Mouse (Mus musculus) myocyte (in vitro differentiated cells): ENCODE measurements around the gene Cyp4f16. TPM values are rescaled to one million over a fixed set of nuclear protein-coding genes. Genes with fewer than 3 reads are reported as not detected.
"Not testable (repeated sequence)": the region's sequence is repeated elsewhere in the genome, so short reads cannot be mapped to it uniquely, and the experiment has no call there.

Source experiments
- H3K27me3 ChIP-seq: one replicate; pipeline ENCODE4 v1.6.1; 2011; ENCODE audit not compliant: control insufficient read depth, insufficient read depth, insufficient read length
- H3K36me3 ChIP-seq: one replicate; pipeline ENCODE4 v1.6.1; 2011; ENCODE audit not compliant: control insufficient read depth, insufficient read depth
- H3K4me2 ChIP-seq: one replicate; pipeline ENCODE4 v1.6.1; 2011; ENCODE audit warnings: low read depth, control low read depth
- H3K4me3 ChIP-seq: one replicate; pipeline ENCODE4 v1.5.1; 2011; ENCODE audit warnings: mild to moderate bottlenecking, control low read depth, moderate library complexity
- H3K79me2 ChIP-seq: one replicate; pipeline ENCODE4 v1.6.1; 2011; ENCODE audit not compliant: control insufficient read depth, insufficient read depth
- H3ac ChIP-seq: one replicate; pipeline ENCODE4 v1.6.1; 2011; ENCODE audit not compliant: control insufficient read depth, insufficient read length
- CEBPB ChIP-seq: IDR thresholded peaks from 2 replicates; pipeline ENCODE4 v1.6.1; 2011; ENCODE audit warnings: mild to moderate bottlenecking, moderate library complexity; ENCODE audit not compliant: poor library complexity, insufficient read depth, severe bottlenecking
- E2F4 ChIP-seq: IDR thresholded peaks from one replicate; pipeline ENCODE4 v1.6.1; 2011; ENCODE audit warnings: mild to moderate bottlenecking, control low read depth, moderate library complexity; ENCODE audit not compliant: insufficient read depth
- MAX ChIP-seq: IDR thresholded peaks from one replicate; pipeline ENCODE4 v1.6.1; 2011; ENCODE audit warnings: low read depth, mild to moderate bottlenecking, control low read depth
- MYOD1 ChIP-seq, 3 experiments: IDR thresholded peaks; one replicate each; pipeline ENCODE4 v1.6.1; 2011; ENCODE audit warnings: control low read depth in 2 of 3, low read depth in 2 of 3, mild to moderate bottlenecking in 2 of 3, moderate library complexity in 1 of 3; ENCODE audit not compliant: insufficient read length in 2 of 3, control insufficient read depth in 1 of 3
- MYOG ChIP-seq, 3 experiments: IDR thresholded peaks; one replicate each; pipeline ENCODE4 v1.6.1; 2011; ENCODE audit warnings: control low read depth in 2 of 3, low read depth in 2 of 3, mild to moderate bottlenecking in 2 of 3; ENCODE audit not compliant: insufficient read length in 2 of 3, control insufficient read depth in 1 of 3, insufficient read depth in 1 of 3
- POLR2A ChIP-seq: IDR thresholded peaks from one replicate; pipeline ENCODE4 v1.6.1; 2011; ENCODE audit warnings: low read depth, mild to moderate bottlenecking, control low read depth, moderate library complexity; ENCODE audit not compliant: insufficient read length
- POLR2AphosphoS2 ChIP-seq: IDR thresholded peaks from one replicate; pipeline ENCODE4 v1.6.1; 2011; ENCODE audit warnings: low read depth, control low read depth; ENCODE audit not compliant: insufficient read length
- REST ChIP-seq: IDR thresholded peaks from one replicate; pipeline ENCODE4 v1.6.1; 2011; ENCODE audit warnings: mild to moderate bottlenecking, control low read depth, moderate library complexity; ENCODE audit not compliant: insufficient read depth, insufficient read length
- SRF ChIP-seq: IDR thresholded peaks from one replicate; pipeline ENCODE4 v1.6.1; 2011; ENCODE audit warnings: low read depth; ENCODE audit not compliant: control insufficient read depth, insufficient read length
- TCF12 ChIP-seq: IDR thresholded peaks from one replicate; pipeline ENCODE4 v1.6.1; 2011; ENCODE audit warnings: mild to moderate bottlenecking, control low read depth; ENCODE audit not compliant: poor library complexity, insufficient read depth, severe bottlenecking
- TCF3 ChIP-seq: IDR thresholded peaks from one replicate; pipeline ENCODE4 v1.6.1; 2011; ENCODE audit warnings: low read depth, control low read depth; ENCODE audit not compliant: insufficient read length
- USF1 ChIP-seq: IDR thresholded peaks from one replicate; pipeline ENCODE4 v1.6.1; 2011; ENCODE audit warnings: low read depth, mild to moderate bottlenecking, control low read depth, moderate library complexity
- polyA plus RNA-seq: library from polyadenylated mRNA; unstranded; fragments of >200 nt; fragmentation: generic; extraction: Trizol; gene quantifications from one replicate; pipeline ENCODE4 v1.2.1, GENCODE M21; 2012; ENCODE audit warnings: missing spikeins

Cyp4f16 gene
- polyA plus RNA-seq, result 12.0 TPM

DNA sequence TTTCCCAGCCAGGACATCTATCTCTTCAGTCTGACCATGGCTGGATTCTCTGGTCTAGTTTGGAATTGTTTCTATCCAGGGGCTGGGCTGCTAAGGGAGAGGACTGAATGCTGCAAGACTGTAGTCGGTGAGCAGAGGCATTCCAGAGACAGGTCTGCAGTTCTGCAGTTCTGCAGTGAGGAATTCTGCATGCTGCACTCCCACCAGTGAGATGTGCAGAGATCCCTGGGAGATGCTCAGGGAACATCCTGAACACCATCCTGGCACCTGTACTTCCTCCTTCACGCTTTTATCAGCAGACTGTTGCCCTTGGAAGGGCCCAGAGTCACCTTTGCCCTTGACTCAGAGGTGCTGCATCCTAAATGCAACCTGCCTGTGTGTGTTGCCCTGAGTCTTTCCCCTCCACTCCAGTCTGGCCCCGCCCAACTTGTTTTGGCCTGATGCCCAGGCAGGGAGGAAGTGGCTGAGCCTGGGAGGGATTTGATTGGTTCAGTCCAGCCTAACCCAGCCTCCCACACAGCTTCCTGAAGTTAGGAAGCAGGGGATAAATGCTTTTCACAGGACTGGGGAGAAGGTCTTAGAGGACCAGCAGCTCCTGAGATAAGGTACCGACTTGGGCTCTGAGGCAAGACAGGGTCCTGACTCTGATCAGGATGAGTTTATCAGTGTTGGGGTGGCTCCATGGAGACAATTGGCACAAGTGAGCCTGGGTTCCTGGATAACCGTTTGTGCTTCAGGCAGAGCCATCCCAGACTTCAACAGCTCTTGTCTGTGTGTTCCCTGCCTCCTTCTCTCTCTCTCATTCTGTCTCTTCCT lies at the start of gene Cyp4f16:
TSS of gene Cyp4f16 (plus strand) at position 508 of the 816 bp plus-strand sequence.
- TF ChIP-seq POLR2A (peak; percentile 41), POLR2AphosphoS2 (peak; percentile 41)

DNA sequence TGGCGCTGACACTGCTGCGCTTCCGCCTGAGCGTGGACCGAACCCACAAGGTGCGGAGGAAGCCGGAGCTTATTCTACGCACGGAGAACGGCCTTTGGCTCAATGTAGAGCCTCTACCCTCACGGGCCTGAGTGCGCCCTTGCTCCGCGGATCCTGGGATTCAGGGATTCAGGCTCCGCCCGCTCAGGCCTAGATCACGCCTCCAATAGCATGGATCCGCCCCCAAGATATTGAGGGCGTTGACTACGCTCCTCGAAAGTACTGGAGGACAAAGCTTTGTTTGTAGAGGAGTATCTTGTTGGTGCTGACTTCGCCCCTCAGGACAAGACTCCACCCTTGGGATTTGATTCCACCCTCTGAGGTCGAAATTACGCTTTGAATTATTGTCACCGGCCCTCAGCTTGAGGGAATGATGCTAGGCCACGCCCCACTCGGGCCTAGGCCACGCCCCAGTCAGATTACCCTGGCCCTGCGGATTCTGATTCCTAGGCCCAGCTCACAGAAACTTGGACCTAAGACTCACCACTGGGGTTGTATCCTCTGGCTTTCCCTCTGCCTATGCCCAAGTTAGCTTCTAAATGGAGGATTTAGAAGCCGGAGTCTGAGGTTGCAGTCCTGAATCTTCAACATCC lies 43.9 kb upstream of the Cyp4f16 start:
- H3K4me3 ChIP-seq, result no peak overlapping the region
- H3K79me2 ChIP-seq, result no peaks in the 10 kb centered on the region
- no peaks in the 10 kb centered on the region for H3K36me3 ChIP-seq
- TF ChIP-seq CEBPB (no peak), SRF (no peak), USF1 (no peak), POLR2AphosphoS2 (no peak), TCF12 (no peak), MAX (no peak), POLR2A (no peak)
- peaks cover 4% of the 10 kb centered on the region for H3K27me3 ChIP-seq
- no peak overlapping the region for H3ac ChIP-seq
- no peak overlapping the region for H3K4me2 ChIP-seq

More for the DNA sequence above, at the start of gene Cyp4f16:
- H3K4me2 ChIP-seq, result peak within 1 kb of the TSS; percentile 90
- H3K4me3 ChIP-seq, result peak within 1 kb of the TSS; percentile 25
- H3K27me3 ChIP-seq, H3K79me2 ChIP-seq, H3K36me3 ChIP-seq: not testable (repeated sequence)
- peak within 1 kb of the TSS; percentile 38 for H3ac ChIP-seq

DNA sequence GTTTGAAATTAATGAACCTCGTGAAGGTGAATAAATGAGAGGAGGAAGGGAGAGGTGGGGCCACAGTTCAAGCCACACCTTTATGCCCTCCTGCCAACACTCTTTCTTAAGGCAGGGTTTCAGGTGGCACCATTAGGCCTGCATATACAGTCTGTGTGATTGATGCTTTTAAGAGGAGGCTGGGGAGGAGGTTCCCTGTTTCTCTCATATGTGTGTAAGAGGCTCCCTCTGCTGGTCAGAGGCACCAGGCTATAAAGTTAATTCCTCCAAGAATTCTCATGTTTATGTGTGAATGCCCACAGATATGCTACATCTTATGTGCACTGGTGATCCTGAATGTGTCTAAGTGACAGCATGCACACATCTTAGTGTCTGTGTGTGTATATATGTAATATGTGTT lies 41.8 kb upstream of the Cyp4f16 start:
- Histone ChIP-seq H3K79me2 (no peaks in the 10 kb centered on the region), H3ac (no peak overlapping the region), H3K4me3 (no peak overlapping the region), H3K36me3 (no peaks in the 10 kb centered on the region), H3K4me2 (no peak overlapping the region), H3K27me3 (peaks cover 4% of the 10 kb centered on the region)
- TF ChIP-seq SRF (no peak), MYOG (IDR thresholded peaks at IDR 0.05; ENCODE audit: control insufficient read depth in 1 of 3, insufficient read depth in 1 of 3, insufficient read length in 2 of 3, low read depth in 2 of 3) (no peak), CEBPB (no peak), POLR2A (no peak), MYOD1 (IDR thresholded peaks at IDR 0.05; ENCODE audit: control insufficient read depth in 1 of 3, insufficient read length in 2 of 3, low read depth in 2 of 3) (no peak)

DNA sequence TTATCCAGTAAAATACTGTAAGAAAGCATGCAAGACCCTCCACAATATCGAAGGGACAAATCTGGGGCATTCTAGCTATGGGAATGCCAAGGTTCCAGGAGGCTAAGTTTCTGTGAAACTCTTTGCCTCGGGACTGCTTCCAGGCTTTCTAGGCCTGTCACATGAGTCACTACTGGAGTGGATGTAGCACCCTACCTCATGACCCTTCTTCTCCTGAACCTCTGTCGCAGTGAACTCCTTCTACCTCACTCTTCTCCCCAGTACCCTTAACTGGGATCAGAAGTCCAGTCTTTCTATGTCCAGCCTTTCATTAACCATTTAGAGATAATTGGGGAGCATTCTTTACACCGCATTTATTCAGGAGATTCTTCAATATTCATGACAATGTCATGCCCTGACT lies 35.8 kb upstream of the Cyp4f16 start:
- H3K36me3 ChIP-seq, H3K79me2 ChIP-seq, H3K4me3 ChIP-seq: not testable (repeated sequence)

DNA sequence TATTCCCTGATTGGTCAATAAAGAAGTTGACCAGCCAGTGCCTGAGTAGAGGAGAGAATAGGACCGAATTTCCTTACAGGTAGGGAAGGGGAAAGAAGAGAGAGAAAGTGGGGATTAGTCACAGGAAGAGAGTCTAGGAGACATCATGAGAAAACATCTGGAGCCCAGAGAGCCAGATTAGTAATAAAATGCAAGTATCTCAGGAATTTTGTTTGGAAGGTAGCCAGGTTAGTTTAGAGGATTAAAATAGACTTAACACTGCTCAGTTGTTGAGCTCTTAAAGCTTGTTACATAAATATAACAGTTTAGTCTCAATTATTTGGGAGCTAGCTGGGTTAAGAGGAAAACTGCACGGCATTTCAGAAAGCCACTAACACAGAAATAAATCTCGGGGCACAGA lies 35.3 kb upstream of the Cyp4f16 start:
- Histone ChIP-seq H3K36me3 (no peaks in the 10 kb centered on the region), H3ac (no peak overlapping the region), H3K27me3 (no peaks in the 10 kb centered on the region), H3K79me2 (no peaks in the 10 kb centered on the region), H3K4me3 (no peak overlapping the region), H3K4me2 (no peak overlapping the region)
- TF ChIP-seq E2F4 (no peak), MAX (no peak), SRF (no peak), POLR2A (no peak), USF1 (no peak), POLR2AphosphoS2 (no peak), TCF3 (no peak), MYOG (IDR thresholded peaks at IDR 0.05; ENCODE audit: control insufficient read depth in 1 of 3, insufficient read depth in 1 of 3, insufficient read length in 2 of 3, low read depth in 2 of 3) (no peak), TCF12 (no peak), REST (no peak), MYOD1 (IDR thresholded peaks at IDR 0.05; ENCODE audit: control insufficient read depth in 1 of 3, insufficient read length in 2 of 3, low read depth in 2 of 3) (no peak), CEBPB (no peak)

More for the DNA sequence above, 35.8 kb upstream of the Cyp4f16 start:
- not testable (repeated sequence) for H3K4me2 ChIP-seq, H3ac ChIP-seq, H3K27me3 ChIP-seq
